Mouse (Mus musculus) ES-Bruce4 (cell line): ENCODE measurements around the gene Tbc1d22a. TPM values are rescaled to one million over a fixed set of nuclear protein-coding genes. Genes with fewer than 3 reads are reported as not detected.

Source experiments
- H3K27ac ChIP-seq: 2 replicates; pipeline ENCODE4 v1.5.1; 2012; ENCODE audit warnings: low read length, inconsistent platforms; ENCODE audit not compliant: insufficient read depth
- H3K27me3 ChIP-seq: 2 replicates; pipeline ENCODE4 v1.6.1; 2012; ENCODE audit warnings: mild to moderate bottlenecking, low read length, inconsistent platforms; ENCODE audit not compliant: control insufficient read depth, poor library complexity, insufficient read depth, severe bottlenecking
- H3K36me3 ChIP-seq: 2 replicates; pipeline ENCODE4 v1.6.1; 2012; ENCODE audit warnings: inconsistent platforms, mild to moderate bottlenecking, low read length, moderate library complexity; ENCODE audit not compliant: control insufficient read depth, poor library complexity, insufficient read depth, severe bottlenecking
- H3K4me1 ChIP-seq: one replicate; pipeline ENCODE4 v1.8.1; 2011; ENCODE audit warnings: low read length; ENCODE audit not compliant: control insufficient read depth, insufficient read depth
- H3K4me3 ChIP-seq: 2 replicates; pipeline ENCODE4 v1.5.1; 2011; ENCODE audit warnings: low read depth, mild to moderate bottlenecking, low read length
- H3K9ac ChIP-seq: 2 replicates; pipeline ENCODE4 v1.6.1; 2012; ENCODE audit warnings: low read depth, mild to moderate bottlenecking, inconsistent platforms; ENCODE audit not compliant: poor library complexity, severe bottlenecking
- H3K9me3 ChIP-seq: replicated peaks from 2 replicates; pipeline ENCODE4 v1.6.1; 2012; ENCODE audit warnings: mild to moderate bottlenecking, low read length, inconsistent platforms; ENCODE audit not compliant: control insufficient read depth, poor library complexity, insufficient read depth, severe bottlenecking
- CTCF ChIP-seq: IDR thresholded peaks from one replicate; pipeline ENCODE4 v1.8.1; 2011; ENCODE audit warnings: low read depth, low read length
- EP300 ChIP-seq: IDR thresholded peaks from 2 replicates; pipeline ENCODE4 v1.6.1; 2011; ENCODE audit warnings: low read depth, low read length; ENCODE audit not compliant: insufficient read depth
- POLR2A ChIP-seq: IDR thresholded peaks from one replicate; pipeline ENCODE4 v1.8.1; 2011; ENCODE audit warnings: low read length; ENCODE audit not compliant: insufficient read depth
- polyA plus RNA-seq: library from polyadenylated mRNA; stranded (reverse); fragments of >200 nt; gene quantifications from 2 replicates; pipeline ENCODE4 v1.2.4, GENCODE M21; 2011; ENCODE audit warnings: low read depth; ENCODE audit not compliant: missing spikeins, insufficient read depth, insufficient read length

The Tbc1d22a gene
- polyA plus RNA-seq, 1 experiment = 14.1 TPM

- no peaks in the 10 kb centered on the region for H3K4me1 ChIP-seq
- no peaks in the 10 kb centered on the region; the same call in 1 of the 2 replicates for H3K27me3 ChIP-seq
- H3K27ac ChIP-seq = no peak overlapping the region
- no peaks in the 10 kb centered on the region for H3K36me3 ChIP-seq
- H3K9me3 ChIP-seq = no peaks in the 10 kb centered on the region
- TF ChIP-seq EP300 (no peak), POLR2A (no peak), CTCF (no peak)
- no peak overlapping the region for H3K4me3 ChIP-seq
- H3K9ac ChIP-seq = no peak overlapping the region
These were observed 253.8 kb downstream of the Tbc1d22a start for GRCm38 (mm10) chr15:86468082-86468481.

GRCm38 (mm10) chr15:86471136-86471535 is 256.9 kb downstream of the Tbc1d22a start:
- no peak for TF ChIP-seq EP300
- TF ChIP-seq POLR2A = no peak
- TF ChIP-seq CTCF = no peak
- Histone ChIP-seq H3K4me3 (no peak overlapping the region), H3K9me3 (no peaks in the 10 kb centered on the region), H3K9ac (no peak overlapping the region), H3K36me3 (no peaks in the 10 kb centered on the region), H3K27me3 (no peaks in the 10 kb centered on the region; the same call in 1 of the 2 replicates), H3K4me1 (no peaks in the 10 kb centered on the region), H3K27ac (no peak overlapping the region)

- H3K27ac ChIP-seq = no peak overlapping the region
- H3K9ac ChIP-seq = no peak overlapping the region
- no peaks in the 10 kb centered on the region for H3K36me3 ChIP-seq
- no peak overlapping the region for H3K4me3 ChIP-seq
- H3K9me3 ChIP-seq = no peaks in the 10 kb centered on the region
- H3K4me1 ChIP-seq = no peaks in the 10 kb centered on the region
- no peaks in the 10 kb centered on the region for H3K27me3 ChIP-seq
- no peak for TF ChIP-seq POLR2A
- no peak for TF ChIP-seq CTCF
- no peak for TF ChIP-seq EP300
These were observed 259.2 kb downstream of the Tbc1d22a start for GRCm38 (mm10) chr15:86473473-86473872.

DNA sequence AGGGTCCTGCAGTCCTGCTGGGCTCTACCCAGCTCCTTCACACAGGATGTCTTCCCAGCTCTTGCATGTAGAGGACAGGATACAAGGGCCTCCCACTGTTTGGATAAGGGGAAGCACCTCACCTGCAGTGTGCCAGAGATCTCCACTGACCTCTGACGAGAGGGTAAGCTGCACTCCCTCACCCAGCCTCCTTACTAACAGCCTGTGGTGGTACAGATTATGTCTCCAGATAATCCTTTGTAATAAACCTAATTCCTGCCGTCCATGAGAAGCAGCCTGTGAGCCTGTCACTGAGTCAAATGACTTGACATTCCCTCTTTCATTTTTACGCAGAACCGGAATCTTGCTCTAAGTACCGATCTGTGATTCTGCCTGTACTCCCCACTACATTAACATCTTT is 260.7 kb downstream of the Tbc1d22a start:
- H3K4me1 ChIP-seq = no peaks in the 10 kb centered on the region
- no peak overlapping the region for H3K9ac ChIP-seq
- no peaks in the 10 kb centered on the region for H3K36me3 ChIP-seq
- H3K27ac ChIP-seq = no peak overlapping the region
- no peak overlapping the region for H3K4me3 ChIP-seq
- no peaks in the 10 kb centered on the region for H3K27me3 ChIP-seq
- TF ChIP-seq EP300 = no peak
- no peak for TF ChIP-seq POLR2A
- H3K9me3 ChIP-seq = no peaks in the 10 kb centered on the region

DNA sequence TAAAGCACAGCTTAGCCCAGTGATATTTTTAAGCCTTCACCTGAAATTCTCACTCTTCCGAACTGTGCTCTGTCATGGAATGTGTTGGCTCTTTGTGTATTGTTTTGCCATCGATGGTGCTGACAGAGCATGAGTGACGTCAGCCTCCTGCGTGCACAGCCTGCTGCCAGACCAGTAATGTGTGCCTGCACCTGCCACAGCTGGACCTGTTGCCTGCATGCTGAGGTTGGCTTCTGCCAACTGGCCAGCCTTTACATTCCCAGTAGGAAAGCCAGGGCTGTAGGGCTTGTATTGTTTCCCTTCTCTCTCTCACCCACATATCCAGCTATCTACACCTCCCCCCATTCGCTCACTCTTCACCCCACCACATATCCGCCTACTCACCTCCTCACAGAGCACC is 262.2 kb downstream of the Tbc1d22a start:
- Histone ChIP-seq H3K4me1 (no peaks in the 10 kb centered on the region), H3K36me3 (no peaks in the 10 kb centered on the region), H3K9me3 (no peaks in the 10 kb centered on the region), H3K9ac (no peak overlapping the region), H3K27ac (no peak overlapping the region), H3K27me3 (no peaks in the 10 kb centered on the region), H3K4me3 (no peak overlapping the region)
- no peak for TF ChIP-seq CTCF
- no peak for TF ChIP-seq EP300
- no peak for TF ChIP-seq POLR2A

DNA sequence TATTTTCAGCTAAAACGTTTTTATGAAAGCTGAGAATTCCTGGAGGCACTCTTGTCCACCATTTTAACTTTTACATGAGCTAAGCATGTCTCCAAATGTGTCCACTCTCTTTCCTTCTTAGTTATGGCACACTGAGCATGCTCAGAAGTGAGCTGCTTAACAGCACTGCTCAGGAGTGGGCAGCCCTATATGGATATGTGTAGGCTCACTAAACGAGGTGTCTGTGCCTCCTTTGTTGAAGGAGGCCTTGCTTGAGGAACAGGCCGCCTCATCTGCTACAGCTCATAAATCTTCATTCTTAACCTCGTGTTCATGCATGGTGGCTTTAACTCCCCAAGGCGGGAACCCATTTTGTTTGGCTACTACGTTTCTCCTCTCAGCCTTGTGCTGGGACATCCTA is 262.8 kb downstream of the Tbc1d22a start:
- no peak overlapping the region for H3K27ac ChIP-seq

DNA sequence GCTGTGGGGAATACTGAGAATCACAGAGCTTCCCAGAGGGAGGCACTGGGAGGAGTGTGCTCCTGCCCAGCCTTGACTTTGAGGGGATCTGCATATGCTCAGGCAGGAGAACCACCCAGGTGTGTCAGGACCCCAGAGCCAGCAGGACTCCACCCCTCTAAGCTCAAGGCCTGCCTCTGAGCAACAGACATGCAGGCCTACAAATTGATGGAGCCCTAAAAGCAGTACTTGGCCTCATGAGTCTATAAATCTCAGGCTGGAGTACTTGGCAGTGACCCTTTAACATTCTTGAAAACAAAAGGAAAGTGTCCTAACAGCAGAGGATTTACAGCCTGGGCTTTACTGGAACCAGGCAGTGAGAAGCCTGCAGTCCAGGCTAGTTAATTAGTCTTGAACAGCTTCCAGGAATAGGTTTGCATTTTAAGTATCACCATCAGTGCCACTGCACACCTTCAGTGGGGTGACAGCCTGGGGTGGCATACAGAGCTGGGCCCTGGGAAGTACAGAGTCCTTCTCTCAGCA is 263.3 kb downstream of the Tbc1d22a start:
- Histone ChIP-seq H3K4me1 (no peaks in the 10 kb centered on the region), H3K27ac (no peak overlapping the region), H3K27me3 (no peaks in the 10 kb centered on the region), H3K9me3 (no peaks in the 10 kb centered on the region), H3K36me3 (no peaks in the 10 kb centered on the region), H3K9ac (no peak overlapping the region), H3K4me3 (no peak overlapping the region)
- TF ChIP-seq CTCF = no peak
- TF ChIP-seq POLR2A = no peak
- no peak for TF ChIP-seq EP300

More for the DNA sequence above, 262.8 kb downstream of the Tbc1d22a start:
- Histone ChIP-seq H3K9ac (no peak overlapping the region), H3K9me3 (no peaks in the 10 kb centered on the region), H3K4me3 (no peak overlapping the region), H3K4me1 (no peaks in the 10 kb centered on the region), H3K36me3 (no peaks in the 10 kb centered on the region), H3K27me3 (no peaks in the 10 kb centered on the region)
- TF ChIP-seq POLR2A = no peak
- TF ChIP-seq EP300 = no peak
- TF ChIP-seq CTCF = no peak
